Mouse (Mus musculus): Measurements from ENCODE around the gene Saal1. TPM values are rescaled to one million over a fixed set of nuclear protein-coding genes. Genes with fewer than 3 reads are reported as not detected.
A peak's percentile ranks its signal among the peaks of the same experiment; 100 is the strongest.

The Saal1 gene
- total and polyA plus RNA-seq, 3 experiments, result 2.3 to 4.0 (median 3.8) TPM

- Histone ChIP-seq H3K27ac (no peak overlapping the region), H3K9ac (ENCODE audit: low read depth, low read length) (no peak overlapping the region), H3K4me3 (no peak overlapping the region), H3K4me1 (ENCODE audit: control insufficient read depth, insufficient read depth, low read length) (no peaks in the 10 kb centered on the region), H3K27me3 (ENCODE audit: control insufficient read depth, insufficient read depth, low read length) (no peaks in the 10 kb centered on the region), H3K36me3 (ENCODE audit: control insufficient read depth, insufficient read depth, low read length) (no peaks in the 10 kb centered on the region), H3K79me2 (replicated peaks; ENCODE audit: control insufficient read depth, insufficient read depth, low read length) (no peaks in the 10 kb centered on the region)
- 83% methylated on average over 6 of the region's 6 CpGs for WGBS
- no peak for DNase-seq
- intact Hi-C loops (cut with DNase I), result no loop called here
- TF ChIP-seq POLR2A (IDR thresholded peaks at IDR 0.05; ENCODE audit: insufficient read depth, low read depth, low read length) (no peak), EP300 (IDR thresholded peaks at IDR 0.05; ENCODE audit: insufficient read depth, low read depth, low read length) (no peak), CTCF (IDR thresholded peaks at IDR 0.05) (no peak)
These were observed 12.9 kb upstream of the Saal1 start for GRCm38 (mm10) chr7:46723354-46723753.

GRCm38 (mm10) chr7:46720460-46720859 lies 10.0 kb upstream of the Saal1 start:
- Histone ChIP-seq H3K4me3 (no peak overlapping the region), H3K79me2 (replicated peaks; ENCODE audit: control insufficient read depth, insufficient read depth, low read length) (no peaks in the 10 kb centered on the region), H3K9ac (ENCODE audit: low read depth, low read length) (no peak overlapping the region), H3K4me1 (ENCODE audit: control insufficient read depth, insufficient read depth, low read length) (no peaks in the 10 kb centered on the region; the same call in 1 of the 2 replicates), H3K27me3 (ENCODE audit: control insufficient read depth, insufficient read depth, low read length) (no peaks in the 10 kb centered on the region), H3K27ac (no peak overlapping the region), H3K36me3 (ENCODE audit: control insufficient read depth, insufficient read depth, low read length) (no peaks in the 10 kb centered on the region)
- DNase-seq, result no peak
- WGBS, result 58% methylated on average over 9 of the region's 9 CpGs
- intact Hi-C loops (cut with DNase I), result no loop called here
- TF ChIP-seq EP300 (IDR thresholded peaks at IDR 0.05; ENCODE audit: insufficient read depth, low read depth, low read length) (no peak), CTCF (IDR thresholded peaks at IDR 0.05) (no peak), POLR2A (IDR thresholded peaks at IDR 0.05; ENCODE audit: insufficient read depth, low read depth, low read length) (no peak)

- no peaks in the 10 kb centered on the region for H3K27me3 ChIP-seq (ENCODE audit: control insufficient read depth, insufficient read depth, low read length)
- H3K4me1 ChIP-seq (ENCODE audit: control insufficient read depth, insufficient read depth, low read length), result no peaks in the 10 kb centered on the region; the same call in 1 of the 2 replicates
- H3K36me3 ChIP-seq (ENCODE audit: control insufficient read depth, insufficient read depth, low read length), result no peaks in the 10 kb centered on the region
- no peak overlapping the region for H3K4me3 ChIP-seq
- H3K9ac ChIP-seq (ENCODE audit: low read depth, low read length), result no peak overlapping the region
- TF ChIP-seq EP300 (IDR thresholded peaks at IDR 0.05; ENCODE audit: insufficient read depth, low read depth, low read length) (0 out of 2 replicates have a peak, but pooled peaks have one; percentile 10), POLR2A (IDR thresholded peaks at IDR 0.05; ENCODE audit: insufficient read depth, low read depth, low read length) (no peak)
- intact Hi-C loops (cut with DNase I), result loop anchor here (10.0 kb wide), 2 partner anchors 195 to 325 kb away; partner anchors contain the start of genes Kcnc1 and Tsg101
- no peaks in the 10 kb centered on the region for H3K79me2 ChIP-seq (replicated peaks; ENCODE audit: control insufficient read depth, insufficient read depth, low read length)
- WGBS, result 65% methylated on average over 7 of the region's 7 CpGs
- no peak overlapping the region for H3K27ac ChIP-seq
- DNase-seq, result peak in 1 of 2 experiments; percentile 55
These were observed 9.0 kb upstream of the Saal1 start for GRCm38 (mm10) chr7:46719526-46719925.

- no peak for TF ChIP-seq POLR2A (IDR thresholded peaks at IDR 0.05; ENCODE audit: insufficient read depth, low read depth, low read length)
- TF ChIP-seq EP300 (IDR thresholded peaks at IDR 0.05; ENCODE audit: insufficient read depth, low read depth, low read length), result no peak
- Histone ChIP-seq H3K9ac (ENCODE audit: low read depth, low read length) (no peak overlapping the region), H3K27ac (no peak overlapping the region), H3K36me3 (ENCODE audit: control insufficient read depth, insufficient read depth, low read length) (no peaks in the 10 kb centered on the region), H3K4me3 (no peak overlapping the region), H3K27me3 (ENCODE audit: control insufficient read depth, insufficient read depth, low read length) (no peaks in the 10 kb centered on the region), H3K79me2 (replicated peaks; ENCODE audit: control insufficient read depth, insufficient read depth, low read length) (no peaks in the 10 kb centered on the region), H3K4me1 (ENCODE audit: control insufficient read depth, insufficient read depth, low read length) (no peaks in the 10 kb centered on the region; the same call in 1 of the 2 replicates)
- DNase-seq, result no peak
- 78% methylated on average over 7 of the region's 7 CpGs for WGBS
- intact Hi-C loops (cut with DNase I), result loop anchor here (10.0 kb wide), 2 partner anchors 196 to 324 kb away; partner anchors contain the start of genes Kcnc1 and Tsg101
These were observed 8.3 kb upstream of the Saal1 start for GRCm38 (mm10) chr7:46718591-46719270.

GRCm38 (mm10) chr7:46716897-46717296 lies 6.4 kb upstream of the Saal1 start:
- no peaks in the 10 kb centered on the region; the same call in 1 of the 2 replicates for H3K4me1 ChIP-seq (ENCODE audit: control insufficient read depth, insufficient read depth, low read length)
- intact Hi-C loops (cut with DNase I), result loop anchor here (10.0 kb wide), 2 partner anchors 198 to 322 kb away; partner anchors contain the start of genes Kcnc1 and Tsg101
- 19% methylated on average over 5 of the region's 5 CpGs for WGBS
- H3K4me3 ChIP-seq, result no peak overlapping the region
- H3K27ac ChIP-seq, result no peak overlapping the region
- no peak overlapping the region for H3K9ac ChIP-seq (ENCODE audit: low read depth, low read length)
- no peaks in the 10 kb centered on the region for H3K79me2 ChIP-seq (replicated peaks; ENCODE audit: control insufficient read depth, insufficient read depth, low read length)
- DNase-seq, result peak; percentile 16 to 32
- TF ChIP-seq CTCF (IDR thresholded peaks at IDR 0.05), result no peak
- no peak for TF ChIP-seq EP300 (IDR thresholded peaks at IDR 0.05; ENCODE audit: insufficient read depth, low read depth, low read length)
- no peak for TF ChIP-seq POLR2A (IDR thresholded peaks at IDR 0.05; ENCODE audit: insufficient read depth, low read depth, low read length)
- no peaks in the 10 kb centered on the region; the same call in 1 of the 2 replicates for H3K27me3 ChIP-seq (ENCODE audit: control insufficient read depth, insufficient read depth, low read length)
- no peaks in the 10 kb centered on the region for H3K36me3 ChIP-seq (ENCODE audit: control insufficient read depth, insufficient read depth, low read length)

- no peaks in the 10 kb centered on the region; the same call in 1 of the 2 replicates for H3K4me1 ChIP-seq (ENCODE audit: control insufficient read depth, insufficient read depth, low read length)
- H3K27me3 ChIP-seq (ENCODE audit: control insufficient read depth, insufficient read depth, low read length), result no peaks in the 10 kb centered on the region; the same call in 1 of the 2 replicates
- no peaks in the 10 kb centered on the region for H3K36me3 ChIP-seq (ENCODE audit: control insufficient read depth, insufficient read depth, low read length)
- no peak within 1 kb of the TSS for H3K4me3 ChIP-seq
- no peaks in the 10 kb centered on the region for H3K79me2 ChIP-seq (replicated peaks; ENCODE audit: control insufficient read depth, insufficient read depth, low read length)
- no peak within 1 kb of the TSS for H3K27ac ChIP-seq
- WGBS, result 83% methylated on average over 5 of the region's 5 CpGs
- no peak within 1 kb of the TSS for H3K9ac ChIP-seq (ENCODE audit: low read depth, low read length)
- intact Hi-C loops (cut with DNase I), result loop anchor here (10.0 kb wide), 2 partner anchors 199 to 321 kb away; partner anchors contain the start of genes Kcnc1 and Tsg101
- no peak for DNase-seq
- no peak for TF ChIP-seq POLR2A (IDR thresholded peaks at IDR 0.05; ENCODE audit: insufficient read depth, low read depth, low read length)
- TF ChIP-seq EP300 (IDR thresholded peaks at IDR 0.05; ENCODE audit: insufficient read depth, low read depth, low read length), result no peak
- no peak for TF ChIP-seq CTCF (IDR thresholded peaks at IDR 0.05)
These were observed 5.1 kb upstream of the Saal1 start, which contains the start of gene Saa3 for GRCm38 (mm10) chr7:46715600-46715999. Saa3 (minus strand) TSS chr7:46715700.

All from heart, adult 2 months (tissue).